Mouse (Mus musculus): ENCODE measurements around the gene Shisa8. TPM values are rescaled to one million over a fixed set of nuclear protein-coding genes. Genes with fewer than 3 reads are reported as not detected.
A peak's percentile ranks its signal among the peaks of the same experiment; 100 is the strongest.
"Not testable (repeated sequence)": the region's sequence is repeated elsewhere in the genome, so short reads cannot be mapped to it uniquely, and the experiment has no call there.

Gene Shisa8
- total RNA-seq (2021): not detected
- long read RNA-seq, experiment 1: 0 reads
- long read RNA-seq, experiment 2: 0 reads

DNA sequence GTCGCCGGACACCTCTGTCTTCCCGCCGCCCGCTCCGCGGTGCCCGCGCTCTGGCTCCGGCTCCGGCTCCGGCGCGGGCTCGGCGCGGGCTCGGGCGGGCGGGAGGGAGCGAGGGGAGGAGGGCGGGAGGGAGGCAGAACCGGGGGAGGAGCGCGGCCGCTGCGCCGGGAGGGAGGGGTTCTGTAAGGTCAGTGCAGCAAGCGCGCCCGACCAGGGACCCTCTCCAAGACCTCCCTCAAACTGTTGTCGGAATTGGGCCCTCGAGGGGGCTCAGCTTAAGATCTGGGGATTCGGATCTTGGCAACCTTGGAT, at the start of gene Shisa8:
Gene Shisa8 (minus strand): TSS at position 64 of the 312 bp plus-strand sequence.
- DNase-seq: no peak
- intact Hi-C loops (cut with DNase I): no loop called here

GRCm38 (mm10) chr15:82259510-82259909, 46.9 kb upstream of the Shisa8 start:
- peak; percentile 18 to 34 for DNase-seq
- intact Hi-C loops (cut with DNase I): no loop called here

DNA sequence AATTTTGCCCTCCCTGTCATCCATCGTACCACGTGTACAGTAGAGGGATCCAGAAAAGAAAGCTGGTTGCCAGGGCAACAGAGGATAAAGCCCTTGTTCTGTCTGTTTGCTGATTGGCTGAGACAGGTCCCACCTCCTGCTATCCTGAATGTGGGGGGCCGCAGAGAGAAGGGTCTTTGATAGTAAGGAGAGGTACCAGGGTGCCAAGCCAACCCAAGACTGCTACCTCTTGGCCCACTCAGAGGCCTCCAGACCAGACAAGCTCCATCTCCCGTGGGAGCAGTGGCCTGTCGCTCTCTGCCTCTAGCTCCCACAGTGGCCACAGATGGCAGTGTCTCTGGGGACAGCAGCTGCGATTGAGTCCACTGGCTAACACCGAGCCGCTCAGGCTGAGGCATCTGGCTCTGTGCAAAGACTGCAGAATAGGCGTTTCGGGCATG, 43.3 kb upstream of the Shisa8 start:
- DNase-seq: no peak
- intact Hi-C loops (cut with DNase I): no loop called here

DNA sequence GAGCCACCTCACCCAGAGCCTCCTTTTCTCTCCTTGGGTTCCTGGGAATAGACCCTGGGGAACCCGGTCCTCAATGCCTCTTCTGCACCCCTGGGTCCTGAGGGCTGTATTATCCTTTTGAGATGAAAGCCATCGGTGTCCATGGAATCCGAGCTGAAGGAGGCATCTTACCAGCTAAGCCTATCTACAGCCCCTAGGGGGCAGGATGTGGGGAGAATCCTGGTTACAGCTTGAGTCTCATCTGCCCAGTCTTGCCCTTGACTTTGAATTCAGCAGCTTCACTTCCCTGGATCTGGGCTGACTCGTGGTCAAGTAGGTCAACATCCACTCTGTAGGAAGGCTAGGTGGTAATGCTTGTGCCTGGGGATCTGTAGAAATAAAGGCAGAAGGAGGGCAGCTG, 42.6 kb upstream of the Shisa8 start:
- intact Hi-C loops (cut with DNase I): no loop called here
- no peak for DNase-seq

DNA sequence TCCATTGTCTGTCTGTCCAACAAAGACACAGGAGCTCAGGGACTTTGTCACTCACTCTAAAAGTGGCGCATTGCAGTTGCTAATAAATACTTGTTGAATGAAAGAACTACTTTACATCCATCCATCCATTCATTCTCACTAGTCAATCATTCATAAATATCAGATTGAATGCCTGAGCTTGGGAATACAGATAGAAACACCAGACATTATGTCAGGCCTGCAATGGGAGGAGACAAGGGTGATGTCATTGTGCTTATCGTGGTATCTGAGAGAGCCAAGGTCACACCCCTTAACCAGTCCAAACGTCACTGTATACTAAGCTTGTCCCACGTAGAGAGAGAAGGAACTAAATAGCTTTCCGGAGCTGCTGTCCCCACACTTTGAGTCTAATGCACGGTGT, 39.5 kb upstream of the Shisa8 start, which contains the start of gene 1500009C09Rik:
Gene 1500009C09Rik (plus strand): TSS at position 301 of the 400 bp plus-strand sequence.
- no peak for DNase-seq
- intact Hi-C loops (cut with DNase I): no loop called here

DNA sequence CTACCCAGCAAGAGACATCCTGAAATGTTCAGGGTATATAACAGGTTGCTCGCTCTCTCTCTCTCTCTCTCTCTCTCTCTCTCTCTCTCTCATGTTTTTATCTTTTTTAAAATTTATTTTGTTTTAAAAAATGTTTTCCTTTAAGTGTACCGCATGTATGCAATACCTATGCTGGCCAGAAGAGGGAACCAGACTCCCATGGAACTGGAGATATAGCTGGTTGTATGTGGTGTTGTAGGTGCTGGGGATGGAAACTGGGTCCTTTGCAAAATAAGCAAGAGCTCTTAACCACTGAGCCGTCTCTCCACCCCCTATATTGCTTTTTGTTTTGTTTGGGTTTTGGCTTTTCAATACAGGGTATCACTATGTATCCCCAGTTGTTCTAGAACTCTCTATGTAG, 39.0 kb upstream of the Shisa8 start:
- intact Hi-C loops (cut with DNase I): no loop called here
- no peak for DNase-seq

GRCm38 (mm10) chr15:82247131-82247776, 34.6 kb upstream of the Shisa8 start:
- intact Hi-C loops (cut with DNase I): no loop called here
- DNase-seq: no peak

DNA sequence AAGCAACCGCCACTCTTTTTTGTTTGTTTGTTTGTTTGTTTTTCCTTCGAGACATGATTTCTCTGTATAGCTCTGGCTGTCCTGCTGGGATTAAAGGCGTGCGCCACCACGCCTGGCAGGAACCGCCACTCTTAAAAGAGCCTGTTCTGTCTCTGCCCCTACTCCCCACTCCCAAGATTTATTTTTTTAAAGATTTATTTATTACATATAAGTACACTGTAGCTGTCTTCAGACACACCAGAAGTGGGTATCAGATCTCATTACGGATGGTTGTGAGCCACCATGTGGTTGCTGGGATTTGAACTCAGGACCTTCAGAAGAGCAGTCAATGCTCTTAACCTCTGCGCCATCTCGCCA, 32.2 kb upstream of the Shisa8 start:
- DNase-seq; intact Hi-C loops (cut with DNase I): not testable (repeated sequence)

- intact Hi-C loops (cut with DNase I): no loop called here
- DNase-seq: peak; percentile 88 to 93
Observed at GRCm38 (mm10) chr15:82244115-82244804, 31.6 kb upstream of the Shisa8 start, which contains the start of gene Cenpm. Cenpm (minus strand) TSS chr15:82244748.

DNA sequence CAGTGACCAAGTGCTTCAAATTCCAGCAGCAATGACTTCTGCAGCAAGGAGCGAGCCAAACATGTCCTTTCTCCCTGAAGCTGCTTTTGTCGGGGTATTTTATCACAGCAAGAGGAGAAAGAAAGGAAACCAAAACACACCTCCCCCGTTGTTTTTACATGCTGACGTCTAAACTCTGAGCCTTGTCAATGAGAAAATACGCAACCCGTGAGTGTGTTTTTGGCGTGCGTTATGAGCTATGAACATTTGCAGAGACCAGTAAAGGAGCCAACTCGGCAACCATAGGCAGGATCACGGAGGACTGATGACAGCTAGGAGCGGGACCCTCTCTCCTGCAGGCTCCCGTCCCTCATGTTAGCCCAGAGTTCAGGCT, 31.1 kb upstream of the Shisa8 start:
- no peak for DNase-seq
- intact Hi-C loops (cut with DNase I): no loop called here

- intact Hi-C loops (cut with DNase I): no loop called here
Observed at GRCm38 (mm10) chr15:82243311-82243710, 30.7 kb upstream of the Shisa8 start.

GRCm38 (mm10) chr15:82236565-82236964, 23.9 kb upstream of the Shisa8 start:
- intact Hi-C loops (cut with DNase I): loop anchor here (1.0 to 5.0 kb wide), 3 partner anchors 98 to 171 kb away; no protein-coding TSS in a partner anchor
- peak; percentile 58 to 78 for DNase-seq

More at GRCm38 (mm10) chr15:82243311-82243710, 30.7 kb upstream of the Shisa8 start:
- DNase-seq: no peak

- DNase-seq: no peak
- intact Hi-C loops (cut with DNase I): loop anchor here (1.0 to 5.0 kb wide), 3 partner anchors 97 to 170 kb away; no protein-coding TSS in a partner anchor
Observed at GRCm38 (mm10) chr15:82235661-82236060, 23.0 kb upstream of the Shisa8 start.

GRCm38 (mm10) chr15:82232651-82233050, 20.0 kb upstream of the Shisa8 start:
- intact Hi-C loops (cut with DNase I): no loop called here
- no peak for DNase-seq

- peak in 1 of 2 experiments; percentile 26 for DNase-seq
- intact Hi-C loops (cut with DNase I): no loop called here
Observed at GRCm38 (mm10) chr15:82231591-82232378, 19.2 kb upstream of the Shisa8 start.

- no peak for DNase-seq
- intact Hi-C loops (cut with DNase I): no loop called here
Observed at GRCm38 (mm10) chr15:82231100-82231499, 18.5 kb upstream of the Shisa8 start.

- DNase-seq: no peak
- intact Hi-C loops (cut with DNase I): no loop called here
Observed at GRCm38 (mm10) chr15:82230098-82230611, 17.5 kb upstream of the Shisa8 start.

DNA sequence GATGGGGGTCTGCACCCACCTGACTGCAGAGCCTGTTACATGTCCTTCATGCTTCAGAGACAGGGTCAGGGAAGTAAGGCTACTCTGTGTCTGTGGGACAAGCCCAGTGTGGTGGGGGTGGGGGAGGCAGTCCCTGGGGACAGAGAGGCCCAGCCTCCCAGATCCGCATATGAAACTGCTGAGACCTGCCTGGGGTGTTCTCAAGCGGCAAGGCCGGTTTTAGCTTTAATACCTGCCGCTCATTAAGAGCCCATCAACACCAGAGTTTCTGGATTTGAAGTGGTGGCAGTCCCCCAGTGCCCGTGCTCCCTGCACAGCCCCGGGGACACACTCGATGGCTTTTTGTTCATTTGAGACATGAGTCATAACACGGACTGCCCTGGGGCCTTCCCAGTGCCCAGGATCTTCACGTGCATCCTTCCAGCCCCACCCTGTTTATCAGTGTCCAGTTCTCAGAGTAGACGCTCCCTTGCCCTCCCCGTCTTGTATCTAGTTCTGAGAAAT, 17.0 kb upstream of the Shisa8 start:
- no peak for DNase-seq
- intact Hi-C loops (cut with DNase I): loop anchor here (5.0 kb wide), 1 partner anchor 57 kb away; no protein-coding TSS in a partner anchor

GRCm38 (mm10) chr15:82225769-82226168, 13.2 kb upstream of the Shisa8 start:
- intact Hi-C loops (cut with DNase I): loop anchor here (5.0 kb wide), 1 partner anchor 53 kb away; no protein-coding TSS in a partner anchor
- no peak for DNase-seq

DNA sequence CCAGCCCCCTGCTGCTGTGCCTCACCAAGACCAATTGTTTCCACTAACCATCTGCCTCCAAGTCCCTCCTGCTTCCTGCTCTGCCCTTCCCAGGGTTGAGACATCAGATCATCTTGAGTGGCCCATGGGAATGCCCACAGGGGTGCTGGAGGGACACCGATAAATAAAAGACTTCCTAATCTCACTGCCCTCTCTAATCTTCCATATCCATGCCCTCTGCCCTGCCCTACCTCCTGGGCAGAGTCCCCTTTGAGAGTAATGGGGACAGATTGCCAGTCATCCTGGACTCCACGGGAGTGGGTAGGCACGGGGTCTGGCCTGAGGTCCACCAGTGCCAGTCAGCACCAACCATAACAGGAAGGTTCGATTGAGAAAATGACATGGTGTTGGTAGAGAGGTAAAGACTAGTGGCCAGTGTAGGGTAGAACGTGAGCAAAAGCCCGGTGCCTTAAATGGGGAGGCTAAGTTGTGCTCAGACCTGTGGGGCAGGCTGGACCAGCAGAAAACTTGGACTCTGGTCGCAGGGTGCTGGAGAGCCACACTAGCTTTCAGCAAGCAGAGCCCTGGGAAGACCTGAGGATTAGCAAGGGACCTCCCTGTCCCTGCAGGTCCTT, 12.1 kb upstream of the Shisa8 start:
- intact Hi-C loops (cut with DNase I): loop anchor here (5.0 kb wide), 1 partner anchor 52 kb away; no protein-coding TSS in a partner anchor
- no peak for DNase-seq
